Mouse (Mus musculus): ENCODE measurements around the gene Serf2. TPM values are rescaled to one million over a fixed set of nuclear protein-coding genes. Genes with fewer than 3 reads are reported as not detected.

The Serf2 gene
- 100 to 1,000 TPM; 116 to 169 (median 143) TPM for total RNA-seq (2022)

- DNase-seq (ENCODE audit: low spot score in 2 of 2): peak; percentile 93 to 99
Observed at GRCm38 (mm10) chr2:121448739-121449535, at the start of gene Serf2. Gene Serf2, plus strand, starts transcription at chr2:121449195.

DNA sequence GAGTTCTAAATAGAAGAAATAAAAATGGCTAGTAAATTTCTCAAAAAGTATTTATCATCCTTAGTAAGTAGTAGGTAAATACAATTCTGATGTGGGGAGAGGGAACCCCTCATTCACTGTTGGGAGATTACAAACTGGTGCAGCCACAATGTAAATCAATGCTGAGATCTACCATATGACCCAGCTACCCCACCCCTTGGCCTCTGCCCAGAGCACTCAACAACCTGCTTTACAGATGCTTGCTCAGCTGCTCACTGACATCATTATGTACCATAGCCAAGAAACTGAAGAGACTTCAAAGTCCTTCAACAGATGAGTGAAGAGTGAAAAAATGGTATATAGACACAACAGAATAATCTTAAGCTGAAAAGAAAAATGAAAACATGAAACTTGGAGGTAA lies 45.7 kb upstream of the Serf2 start:
- DNase-seq (ENCODE audit: low spot score in 2 of 2): no peak

DNA sequence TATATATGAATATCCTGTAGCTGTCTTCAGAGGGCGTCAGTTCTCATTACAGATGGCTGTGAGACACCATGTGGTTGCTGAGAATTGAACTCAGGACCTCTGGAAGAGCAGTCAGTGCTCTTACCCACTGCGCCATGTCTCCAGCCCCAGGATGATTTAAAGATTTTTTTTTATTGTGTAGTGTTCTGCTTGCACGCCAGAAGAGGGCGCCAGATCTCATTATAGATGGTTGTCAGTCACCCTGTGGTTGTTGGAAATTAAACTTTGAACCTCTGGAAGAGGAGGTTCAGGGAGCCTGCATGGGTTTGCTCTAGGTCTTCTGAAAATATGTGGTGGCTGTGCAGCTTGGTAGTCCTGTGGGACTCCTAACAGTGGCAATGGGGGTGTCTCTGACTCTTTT lies 40.8 kb upstream of the Serf2 start:
- DNase-seq (ENCODE audit: low spot score in 2 of 2): no peak

DNA sequence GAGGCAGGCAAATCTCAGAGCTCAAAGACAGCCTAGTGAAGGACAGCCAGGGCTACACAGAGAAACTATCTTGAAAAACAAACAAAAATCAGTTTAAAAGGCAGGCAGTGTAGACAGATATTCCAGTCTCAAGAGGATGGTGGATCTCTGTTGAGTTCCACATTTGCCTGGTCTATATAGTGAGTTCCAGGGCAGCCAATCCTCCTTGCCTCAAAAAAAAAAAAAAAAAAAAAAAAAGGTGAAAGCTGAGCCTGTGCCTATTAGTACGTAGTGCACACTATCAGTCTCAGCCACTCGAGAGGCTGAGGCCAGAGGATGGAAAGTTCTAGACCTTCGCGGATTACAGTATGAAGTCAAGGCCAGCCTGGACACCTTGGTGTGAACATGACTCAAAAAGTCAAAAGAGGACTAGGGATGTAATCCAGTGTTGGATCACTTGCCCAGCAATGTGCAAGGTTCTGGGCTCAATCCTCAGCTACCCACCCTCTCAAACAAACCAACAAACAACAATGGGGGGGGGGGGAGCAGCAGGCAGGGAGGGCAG lies 36.1 kb upstream of the Serf2 start:
- DNase-seq (ENCODE audit: low spot score in 2 of 2): no peak

DNA sequence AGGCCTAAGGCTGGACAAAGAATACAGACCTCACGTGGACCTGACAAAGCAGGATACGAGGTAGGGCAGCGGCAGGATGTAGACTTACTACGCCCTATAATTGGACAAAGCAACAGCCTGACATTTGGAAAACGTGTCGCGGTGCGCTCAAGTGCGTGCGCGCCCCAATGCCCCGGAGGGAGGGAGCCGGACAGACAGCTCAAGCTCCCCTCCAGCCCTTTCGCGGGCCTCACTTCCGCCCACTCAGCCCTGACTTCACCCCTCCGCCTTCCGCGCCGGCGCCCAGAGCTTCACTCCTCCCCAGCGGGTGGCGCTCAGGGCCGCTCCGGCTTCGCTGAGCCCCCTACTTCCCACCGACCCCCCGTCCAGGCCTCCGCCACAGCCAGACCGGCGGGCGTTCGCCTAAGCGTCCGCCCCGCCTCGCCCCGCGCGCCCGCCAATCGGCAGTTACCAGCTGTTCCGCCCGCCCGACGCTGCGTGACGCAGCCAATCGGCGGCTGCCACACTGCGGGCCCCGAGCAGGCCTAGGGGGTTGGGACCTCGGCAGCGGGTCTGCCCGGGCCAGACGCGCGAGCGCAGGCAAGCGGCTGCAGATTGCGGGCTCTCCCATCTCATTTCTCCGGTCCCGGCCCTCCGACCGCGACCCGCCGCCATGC lies 35.5 kb upstream of the Serf2 start, which contains the start of the genes Pdia3 and Catsper2:
TSS of gene Pdia3 (plus strand) at position 389 of the 656 bp plus-strand sequence.
TSS of gene Catsper2 (minus strand) at position 406 of the 656 bp plus-strand sequence.
- DNase-seq (ENCODE audit: low spot score in 2 of 2): peak; percentile 87 to 96

GRCm38 (mm10) chr2:121414139-121414685 lies 34.8 kb upstream of the Serf2 start:
- DNase-seq (ENCODE audit: low spot score in 2 of 2): peak in 1 of 2 experiments; percentile 36

GRCm38 (mm10) chr2:121415103-121415502 lies 33.9 kb upstream of the Serf2 start:
- no peak for DNase-seq (ENCODE audit: low spot score in 2 of 2)

- DNase-seq (ENCODE audit: low spot score in 2 of 2): no peak
Observed at GRCm38 (mm10) chr2:121415591-121415990, 33.4 kb upstream of the Serf2 start.

DNA sequence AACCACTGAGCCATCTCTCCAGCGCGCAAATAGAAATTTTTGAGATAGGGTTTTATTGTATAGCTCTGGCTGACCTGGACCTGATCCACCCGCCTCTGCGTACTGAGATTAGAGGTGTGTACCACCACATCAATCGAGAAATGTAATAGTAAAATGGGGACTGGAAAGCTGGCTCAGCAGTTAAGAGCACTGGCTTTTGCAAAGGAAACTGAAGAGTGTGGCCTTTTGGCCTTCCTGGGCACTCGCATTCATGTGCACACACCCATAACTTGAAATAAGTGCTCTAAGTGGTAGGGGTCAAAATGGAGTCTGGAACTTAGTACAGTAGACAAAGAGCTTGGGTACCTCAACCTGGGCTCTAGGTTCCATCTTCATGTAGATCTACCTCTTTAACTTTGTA lies 32.6 kb upstream of the Serf2 start:
- no peak for DNase-seq (ENCODE audit: low spot score in 2 of 2)

- no peak for DNase-seq (ENCODE audit: low spot score in 2 of 2)
Observed at GRCm38 (mm10) chr2:121418476-121418875, 30.5 kb upstream of the Serf2 start.

DNA sequence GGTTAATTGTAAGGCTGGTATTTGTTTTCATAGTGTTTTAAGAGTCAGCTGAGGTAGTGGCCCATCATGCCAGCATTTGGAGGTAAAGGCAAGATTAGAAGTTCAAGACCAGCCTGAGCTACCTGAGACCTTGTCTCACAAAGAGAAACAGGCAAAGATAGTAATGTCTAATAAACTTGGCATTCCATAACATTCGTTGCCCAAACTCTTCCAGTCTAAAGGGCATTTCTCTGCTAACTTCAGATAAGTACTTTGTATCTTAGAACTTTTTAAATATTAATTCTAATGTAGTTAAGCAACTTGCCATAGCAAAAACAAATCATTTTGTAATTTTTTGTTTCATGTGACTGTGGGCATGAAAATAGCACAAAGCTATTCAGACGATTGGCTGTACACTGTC lies 25.8 kb upstream of the Serf2 start:
- DNase-seq (ENCODE audit: low spot score in 2 of 2): no peak

DNA sequence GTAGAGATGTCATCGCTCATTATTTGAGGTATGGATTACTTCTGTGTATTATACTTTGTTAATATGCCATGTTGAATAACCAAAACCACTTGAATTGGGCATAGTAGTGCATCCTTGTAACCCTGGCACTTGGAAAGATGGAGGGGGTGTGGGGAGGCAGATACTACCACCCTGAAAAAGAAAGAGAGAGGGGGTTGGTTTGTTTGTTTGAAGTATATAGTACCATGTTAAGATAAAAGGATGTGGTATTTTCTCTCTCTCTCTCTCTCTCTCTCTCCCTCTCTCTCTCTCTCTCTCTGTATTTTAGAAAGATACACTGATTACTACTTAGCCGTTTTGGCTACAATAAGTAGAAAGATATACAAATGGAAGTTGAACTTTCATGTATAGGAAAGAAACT lies 23.1 kb upstream of the Serf2 start:
- no peak for DNase-seq (ENCODE audit: low spot score in 2 of 2)

DNA sequence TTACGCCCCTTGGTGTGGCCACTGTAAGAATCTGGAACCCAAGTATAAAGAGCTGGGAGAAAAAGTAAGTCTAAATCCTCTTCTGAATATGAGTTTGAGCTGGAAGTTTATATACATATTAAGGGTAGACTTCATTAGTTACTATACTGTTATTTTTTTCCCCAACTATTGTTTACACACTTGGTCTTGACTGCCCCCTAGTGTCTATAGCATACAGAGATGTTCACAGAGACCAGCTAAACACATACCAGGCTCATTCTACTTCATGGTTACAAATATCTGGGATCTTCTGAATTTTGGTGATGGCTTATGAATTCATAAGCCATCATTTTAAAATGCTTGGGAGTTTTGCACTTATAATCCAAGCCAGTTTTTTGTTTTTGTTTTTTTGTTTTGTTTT lies 14.1 kb upstream of the Serf2 start:
- DNase-seq (ENCODE audit: low spot score in 2 of 2): no peak

DNA sequence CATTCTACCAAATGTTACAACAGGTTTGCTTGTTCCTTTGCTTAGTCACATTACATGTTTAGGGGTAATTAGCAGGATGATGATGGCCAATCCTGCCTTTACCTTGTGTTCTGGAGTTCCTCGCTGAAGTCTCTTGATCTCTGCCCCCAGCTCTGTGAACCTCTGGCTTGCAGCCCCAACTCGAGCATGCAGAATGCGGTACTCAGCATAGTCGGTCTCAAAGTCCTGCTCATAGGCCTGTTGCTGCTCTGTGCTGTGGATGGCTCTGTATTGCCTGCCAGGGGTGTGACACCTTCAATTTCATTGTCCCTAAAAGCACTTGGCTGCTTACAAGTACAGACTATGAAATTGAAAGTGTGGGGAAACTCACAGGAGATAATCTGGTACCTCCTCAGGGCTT lies 9.2 kb upstream of the Serf2 start:
- DNase-seq (ENCODE audit: low spot score in 2 of 2): no peak

DNA sequence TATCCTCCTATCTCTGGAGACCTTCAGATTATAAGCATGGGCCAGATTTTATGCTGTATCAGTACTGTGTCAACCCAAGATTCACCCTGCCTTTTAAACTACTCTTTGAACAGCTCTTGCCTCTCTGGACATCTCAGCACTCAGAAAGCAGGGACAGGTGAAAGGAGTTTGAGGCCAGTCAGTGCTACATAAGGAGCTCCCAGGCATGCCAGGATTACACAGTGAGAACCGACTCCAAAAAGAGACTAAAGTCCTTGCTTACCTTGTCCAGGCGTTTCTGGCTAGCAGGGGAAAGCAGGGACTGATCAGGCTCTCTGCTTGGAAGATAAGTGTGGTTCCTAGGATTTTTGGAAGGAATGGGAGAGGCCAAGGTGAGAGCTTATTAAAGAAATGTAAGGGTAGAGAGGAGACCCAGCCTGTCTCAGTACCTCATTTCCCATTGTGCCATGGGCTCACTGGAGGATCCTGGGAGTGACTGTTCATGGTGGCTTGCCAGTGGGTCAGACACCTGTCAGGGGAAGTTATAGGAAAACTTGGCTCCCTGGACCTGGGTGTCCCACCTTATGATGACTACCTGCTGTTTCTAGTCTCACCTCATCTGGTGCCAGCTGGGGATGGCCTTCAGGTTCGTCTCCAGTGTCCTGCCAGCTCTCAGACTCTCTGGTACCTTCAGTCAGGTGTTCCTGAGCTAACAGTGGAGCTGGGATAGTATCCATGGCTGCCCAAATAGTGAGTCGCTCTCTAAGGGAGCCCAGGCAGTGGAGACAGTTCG lies 8.0 kb upstream of the Serf2 start:
- DNase-seq (ENCODE audit: low spot score in 2 of 2): no peak

DNA sequence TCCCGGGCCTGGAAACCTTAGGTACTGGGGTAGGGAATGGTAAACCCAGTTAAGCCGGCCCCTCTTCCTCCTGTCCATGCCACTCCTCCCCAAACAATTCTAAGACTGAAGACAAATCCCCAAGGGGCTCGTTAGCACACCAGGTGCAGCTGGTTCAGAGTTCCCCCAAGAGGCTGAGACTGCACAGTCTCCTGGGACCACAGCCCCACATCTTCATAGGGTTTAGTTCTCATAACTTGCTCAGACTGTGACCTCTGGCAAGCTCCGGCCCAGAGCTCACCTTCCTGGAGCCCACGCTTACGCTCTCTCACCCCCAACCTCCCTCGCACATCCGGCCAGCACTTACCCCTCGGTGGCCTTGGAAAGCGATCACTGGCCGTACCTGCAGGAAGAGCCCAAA lies 7.2 kb upstream of the Serf2 start:
- no peak for DNase-seq (ENCODE audit: low spot score in 2 of 2)

DNA sequence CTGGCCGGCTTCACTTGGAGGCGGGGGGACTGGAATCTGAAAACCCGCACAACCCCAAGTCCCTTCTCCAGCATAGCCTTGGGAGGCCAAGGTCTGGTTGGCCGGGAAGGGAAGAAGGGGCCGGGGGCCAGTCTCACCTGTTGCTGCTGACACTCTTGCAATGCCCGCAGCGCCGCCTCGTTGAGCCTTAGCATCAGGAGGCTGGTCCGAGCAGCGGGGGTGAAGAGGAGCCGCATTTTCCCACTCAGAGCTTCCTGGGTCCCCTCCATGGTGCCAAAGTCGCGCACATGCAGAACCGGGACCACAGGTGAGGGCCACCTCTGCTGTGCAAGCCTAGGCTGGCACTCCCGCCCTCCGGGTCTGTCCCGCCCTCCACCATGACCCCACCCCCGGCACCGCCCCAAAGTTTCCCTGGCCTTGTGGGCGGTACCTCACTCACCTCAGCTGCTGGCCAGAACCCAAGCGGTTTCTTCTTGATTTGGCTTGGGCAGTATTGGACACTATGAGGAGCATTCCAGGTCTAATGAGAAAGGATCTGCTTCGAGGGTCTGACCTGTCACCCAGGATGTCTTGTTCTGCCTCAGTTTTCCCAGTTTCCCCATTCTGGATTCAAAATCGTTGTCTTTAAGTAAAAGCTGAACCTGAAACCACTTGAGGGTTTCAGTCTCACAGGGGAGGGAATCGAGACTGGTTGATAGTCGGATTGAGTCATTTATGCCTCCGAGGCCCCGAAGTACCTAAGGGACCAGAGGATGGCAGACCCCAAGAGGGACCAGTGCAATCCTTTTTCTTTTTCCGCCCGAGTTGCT lies 6.5 kb upstream of the Serf2 start:
- DNase-seq (ENCODE audit: low spot score in 2 of 2): no peak

DNA sequence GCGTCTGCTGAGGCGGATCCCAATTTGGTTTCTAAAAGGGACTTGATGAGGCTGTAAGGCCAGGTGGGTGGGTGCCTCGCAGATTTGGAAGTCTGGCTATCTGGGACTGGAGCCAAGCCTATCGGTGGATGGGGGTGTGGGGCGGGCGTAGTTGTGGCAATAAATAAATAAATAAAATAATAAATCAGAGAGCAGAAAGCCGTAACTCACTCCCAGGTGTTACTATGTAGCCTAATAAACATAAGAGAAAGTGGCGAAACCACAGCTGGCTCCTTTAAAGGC lies 6.0 kb upstream of the Serf2 start:
- no peak for DNase-seq (ENCODE audit: low spot score in 2 of 2)

GRCm38 (mm10) chr2:121444178-121444577 lies 4.8 kb upstream of the Serf2 start, which contains the start of gene Ell3:
Gene Ell3, minus strand, starts transcription at chr2:121444278.
- DNase-seq (ENCODE audit: low spot score in 2 of 2): no peak

- no peak for DNase-seq (ENCODE audit: low spot score in 2 of 2)
Observed at GRCm38 (mm10) chr2:121445117-121445516, 3.9 kb upstream of the Serf2 start.

GRCm38 (mm10) chr2:121446506-121446905 lies 2.5 kb upstream of the Serf2 start:
- DNase-seq (ENCODE audit: low spot score in 2 of 2): no peak
